Mouse (Mus musculus): ENCODE data around the gene Grrp1. TPM values are rescaled to one million over a fixed set of nuclear protein-coding genes. Genes with fewer than 3 reads are reported as not detected.

Gene Grrp1
- polyA plus RNA-seq, 1 experiment from 2014 or later: 5.8 TPM

DNA sequence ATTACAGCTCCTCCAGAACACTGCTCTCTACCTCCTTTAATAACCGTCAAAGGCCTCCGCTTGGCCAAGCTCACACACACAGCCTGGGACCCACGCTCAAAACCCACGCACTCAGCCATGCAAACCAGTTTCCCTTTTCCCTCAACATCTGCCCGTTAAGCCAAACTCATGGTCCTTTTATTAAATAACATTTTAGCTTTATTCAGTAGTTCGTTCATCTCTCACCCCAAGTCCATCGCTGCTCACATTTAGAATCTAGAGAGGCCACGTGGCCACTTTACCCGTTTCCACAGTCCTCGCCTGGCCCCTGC, 3.0 kb downstream of the Grrp1 start:
- Histone ChIP-seq H3K4me2 (ENCODE audit: low read depth, low read length) (peak overlapping the region; percentile 94), H3K36me3 (ENCODE audit: control insufficient read depth, insufficient read depth) (no peaks in the 10 kb centered on the region), H3K27me3 (ENCODE audit: control insufficient read depth, insufficient read depth, low read length) (peaks cover 53% of the 10 kb centered on the region), H3K4me3 (ENCODE audit: low read length) (peak overlapping the region; percentile 61), H3K27ac (ENCODE audit: low read length) (no peak overlapping the region), H3K9ac (ENCODE audit: low read length) (peak overlapping the region; percentile 67), H3K4me1 (ENCODE audit: control insufficient read depth, insufficient read depth, low read length) (peaks cover 38% of the 10 kb centered on the region), H3K9me3 (replicated peaks; ENCODE audit: control insufficient read depth, low read length) (no peaks in the 10 kb centered on the region)
- ATAC-seq (replicated peaks; ENCODE audit: extremely low read depth, insufficient read depth, low FRiP score): no peak
- WGBS: 20% methylated on average over 10 of the region's 10 CpGs

DNA sequence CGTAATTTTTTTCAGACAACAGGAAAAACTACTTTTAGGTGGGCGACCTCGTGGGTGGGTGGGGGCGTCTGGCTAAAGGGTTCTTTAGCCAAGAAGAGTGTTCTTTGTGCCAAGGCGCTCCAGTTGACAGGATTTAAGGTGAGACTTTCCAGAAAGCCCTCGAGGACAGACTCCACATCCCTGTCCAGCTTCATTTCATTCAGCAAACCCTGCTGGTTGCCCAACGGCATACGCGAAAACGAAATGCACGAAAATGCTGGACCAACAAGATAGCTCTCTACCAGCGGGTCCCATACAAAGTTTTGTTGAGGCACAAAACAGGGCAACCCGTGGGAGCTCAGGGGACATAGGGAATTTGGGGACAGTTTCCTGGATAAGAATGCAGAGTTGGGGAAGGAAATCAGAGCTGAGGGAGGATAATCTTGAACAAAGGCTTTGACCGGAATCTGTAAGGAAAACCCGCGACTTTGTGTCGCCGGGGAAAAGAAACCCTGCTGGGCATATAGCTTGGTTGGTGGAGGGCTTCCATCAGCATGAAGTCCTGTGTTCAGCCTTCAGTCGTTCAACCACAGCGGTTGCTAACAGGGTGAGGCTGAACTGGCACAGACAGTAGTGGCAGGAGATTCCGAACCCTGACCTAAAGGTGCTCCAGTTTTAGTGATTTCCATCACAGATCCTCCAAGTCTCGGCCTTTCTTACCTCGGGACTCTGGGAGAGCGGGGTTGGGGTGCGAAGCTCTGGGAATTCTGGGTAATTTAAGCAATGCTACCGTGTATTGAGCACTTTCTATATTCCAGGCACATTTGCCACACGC, 3.6 kb downstream of the Grrp1 start:
- Histone ChIP-seq H3K9ac (ENCODE audit: low read length) (no peak overlapping the region), H3K4me1 (ENCODE audit: control insufficient read depth, insufficient read depth, low read length) (peaks cover 38% of the 10 kb centered on the region), H3K27ac (ENCODE audit: low read length) (no peak overlapping the region), H3K4me3 (ENCODE audit: low read length) (peak overlapping the region; percentile 61), H3K27me3 (ENCODE audit: control insufficient read depth, insufficient read depth, low read length) (peaks cover 53% of the 10 kb centered on the region), H3K4me2 (ENCODE audit: low read depth, low read length) (peak overlapping the region; percentile 94), H3K9me3 (replicated peaks; ENCODE audit: control insufficient read depth, low read length) (no peaks in the 10 kb centered on the region), H3K36me3 (ENCODE audit: control insufficient read depth, insufficient read depth) (no peaks in the 10 kb centered on the region)
- ATAC-seq (replicated peaks; ENCODE audit: extremely low read depth, insufficient read depth, low FRiP score): no peak
- 18% methylated on average over 27 of the region's 27 CpGs for WGBS

DNA sequence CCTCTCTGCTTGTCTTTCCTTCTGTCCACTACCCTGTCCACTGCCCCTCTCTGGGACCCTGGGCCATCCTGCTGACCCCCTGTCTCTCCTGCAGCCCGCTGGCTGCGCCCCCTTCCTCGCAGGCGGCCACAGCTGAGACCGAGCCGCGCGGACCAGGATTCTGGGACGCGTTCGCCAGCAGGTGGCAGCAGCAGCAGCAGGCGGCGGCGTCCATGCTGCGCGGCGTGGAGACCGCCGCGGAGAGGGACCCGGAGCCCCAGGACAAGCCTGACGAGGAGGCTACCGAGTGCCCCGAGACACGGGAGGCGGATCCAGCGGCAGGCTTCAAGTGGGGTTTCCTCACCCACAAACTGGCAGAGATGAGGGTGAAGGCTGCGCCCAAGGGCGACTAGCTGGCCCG, 4.3 kb downstream of the Grrp1 start:
- WGBS: 2% methylated on average over 30 of the region's 30 CpGs
- peak; percentile 56; the same call in 1 of the 2 replicates for ATAC-seq (replicated peaks; ENCODE audit: extremely low read depth, insufficient read depth, low FRiP score)
- peak overlapping the region; percentile 61 for H3K4me3 ChIP-seq (ENCODE audit: low read length)
- no peak overlapping the region for H3K27ac ChIP-seq (ENCODE audit: low read length)
- H3K9me3 ChIP-seq (replicated peaks; ENCODE audit: control insufficient read depth, low read length): no peaks in the 10 kb centered on the region
- no peaks in the 10 kb centered on the region for H3K36me3 ChIP-seq (ENCODE audit: control insufficient read depth, insufficient read depth)
- H3K9ac ChIP-seq (ENCODE audit: low read length): peak overlapping the region; percentile 71
- peaks cover 42% of the 10 kb centered on the region for H3K4me1 ChIP-seq (ENCODE audit: control insufficient read depth, insufficient read depth, low read length)
- H3K27me3 ChIP-seq (ENCODE audit: control insufficient read depth, insufficient read depth, low read length): peaks cover 50% of the 10 kb centered on the region
- peak overlapping the region; percentile 94 for H3K4me2 ChIP-seq (ENCODE audit: low read depth, low read length)

DNA sequence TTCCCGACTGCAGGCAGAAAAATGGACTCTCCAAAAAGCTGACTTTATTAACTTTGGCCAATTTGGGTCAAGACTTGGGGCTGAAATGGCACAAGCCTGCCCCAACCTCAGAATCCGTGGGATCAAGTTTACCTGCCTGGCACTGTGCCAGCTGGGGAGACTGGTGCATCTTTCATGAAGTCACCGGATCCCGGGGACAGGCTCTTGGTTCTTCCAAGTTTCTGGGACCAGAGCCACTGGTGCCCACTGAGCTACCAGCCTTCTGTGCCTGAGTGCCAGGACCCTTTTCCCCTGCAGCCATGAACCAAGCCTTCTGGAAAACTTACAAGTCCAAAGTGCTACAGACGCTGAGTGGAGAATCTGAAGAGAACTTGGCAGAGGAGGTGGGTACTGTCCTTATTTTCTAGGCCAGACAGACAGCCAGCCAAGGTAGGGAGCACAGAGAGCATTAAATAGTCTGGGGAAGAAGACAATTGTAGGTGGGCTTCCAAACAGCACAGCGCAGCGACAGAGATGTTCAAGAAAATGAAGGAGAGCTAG, 7.1 kb downstream of the Grrp1 start, which contains the start of gene Gm30191:
Gm30191 (plus strand) TSS at position 217 of the 540 bp plus-strand sequence.
- Histone ChIP-seq H3K9ac (ENCODE audit: low read length) (peak within 1 kb of the TSS; percentile 89), H3K4me2 (ENCODE audit: low read depth, low read length) (peak within 1 kb of the TSS; percentile 99), H3K36me3 (ENCODE audit: control insufficient read depth, insufficient read depth) (no peaks in the 10 kb centered on the region), H3K27ac (ENCODE audit: low read length) (no peak within 1 kb of the TSS), H3K4me3 (ENCODE audit: low read length) (peak within 1 kb of the TSS; percentile 89), H3K4me1 (ENCODE audit: control insufficient read depth, insufficient read depth, low read length) (peaks cover 28% of the 10 kb centered on the region), H3K27me3 (ENCODE audit: control insufficient read depth, insufficient read depth, low read length) (peaks cover 36% of the 10 kb centered on the region), H3K9me3 (replicated peaks; ENCODE audit: control insufficient read depth, low read length) (no peaks in the 10 kb centered on the region)
- ATAC-seq (replicated peaks; ENCODE audit: extremely low read depth, insufficient read depth, low FRiP score): no peak
- WGBS: 74% methylated on average over 7 of the region's 7 CpGs

DNA sequence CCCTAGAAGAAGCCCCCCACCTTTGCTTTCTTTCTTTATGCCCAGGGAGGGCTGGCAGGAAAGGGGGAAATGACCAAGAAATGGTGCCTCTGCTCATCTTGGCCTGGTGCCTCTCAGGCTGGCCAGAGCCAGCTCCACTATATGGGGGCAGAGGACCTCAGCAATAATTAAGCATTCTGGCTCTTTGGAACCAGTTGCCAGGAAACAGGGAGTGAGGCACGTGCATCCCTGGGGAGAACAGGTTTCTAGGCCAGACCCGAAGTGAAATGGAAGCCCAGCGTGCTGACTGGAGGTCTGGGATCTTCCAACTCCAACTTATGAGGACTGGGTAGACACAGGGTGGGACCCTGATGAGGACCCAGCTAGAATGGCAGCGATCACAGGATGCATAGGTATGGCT, 7.7 kb downstream of the Grrp1 start:
- Histone ChIP-seq H3K27ac (ENCODE audit: low read length) (no peak overlapping the region), H3K9ac (ENCODE audit: low read length) (no peak overlapping the region), H3K36me3 (ENCODE audit: control insufficient read depth, insufficient read depth) (no peaks in the 10 kb centered on the region), H3K27me3 (ENCODE audit: control insufficient read depth, insufficient read depth, low read length) (peaks cover 32% of the 10 kb centered on the region), H3K4me2 (ENCODE audit: low read depth, low read length) (no peak overlapping the region), H3K4me3 (ENCODE audit: low read length) (no peak overlapping the region), H3K4me1 (ENCODE audit: control insufficient read depth, insufficient read depth, low read length) (peaks cover 24% of the 10 kb centered on the region), H3K9me3 (replicated peaks; ENCODE audit: control insufficient read depth, low read length) (no peaks in the 10 kb centered on the region)
- WGBS: 57% methylated on average over 4 of the region's 4 CpGs
- ATAC-seq (replicated peaks; ENCODE audit: extremely low read depth, insufficient read depth, low FRiP score): no peak

DNA sequence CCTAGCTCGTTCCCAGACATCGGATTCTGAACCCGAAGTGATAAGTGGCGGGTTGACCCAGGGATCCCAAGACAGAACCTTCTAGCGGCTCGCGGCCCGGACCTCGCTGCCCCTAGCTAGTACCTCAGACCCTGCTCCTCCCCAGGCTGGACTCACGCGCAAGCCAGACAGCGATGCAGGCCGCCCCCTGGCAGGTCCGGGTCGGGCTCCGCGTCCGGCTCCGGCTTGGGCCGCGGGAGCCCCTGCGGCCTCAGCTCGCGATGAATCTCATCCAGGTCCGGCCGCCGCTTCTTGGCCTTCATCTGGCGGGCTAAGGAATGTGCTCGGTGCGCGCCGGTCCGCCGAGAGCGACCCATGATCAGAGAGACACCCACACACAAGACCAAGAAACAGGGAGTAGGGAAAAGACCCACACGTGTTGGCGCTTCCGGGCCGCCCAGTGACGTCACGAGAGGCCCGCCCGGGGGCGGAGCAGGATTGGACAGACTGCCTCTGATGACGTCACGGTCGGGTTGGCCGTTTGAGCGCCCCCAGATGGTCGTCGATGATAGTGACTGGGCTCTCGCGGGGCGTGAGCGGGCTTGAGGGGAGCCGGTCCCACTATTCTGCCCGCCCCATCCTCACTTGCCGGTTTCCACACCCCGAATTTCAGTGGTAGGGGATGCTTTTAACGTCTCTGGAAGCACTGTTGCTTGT, 8.6 kb downstream of the Grrp1 start, which contains the start of gene Zfp593:
Zfp593 (minus strand) TSS at position 445 of the 696 bp plus-strand sequence.
- Histone ChIP-seq H3K9ac (ENCODE audit: low read length) (peak within 1 kb of the TSS; percentile 89), H3K27ac (ENCODE audit: low read length) (no peak within 1 kb of the TSS), H3K4me3 (ENCODE audit: low read length) (peak within 1 kb of the TSS; percentile 89), H3K36me3 (ENCODE audit: control insufficient read depth, insufficient read depth) (no peaks in the 10 kb centered on the region), H3K9me3 (replicated peaks; ENCODE audit: control insufficient read depth, low read length) (no peaks in the 10 kb centered on the region), H3K4me1 (ENCODE audit: control insufficient read depth, insufficient read depth, low read length) (peaks cover 16% of the 10 kb centered on the region), H3K4me2 (ENCODE audit: low read depth, low read length) (peak within 1 kb of the TSS; percentile 99), H3K27me3 (ENCODE audit: control insufficient read depth, insufficient read depth, low read length) (peaks cover 23% of the 10 kb centered on the region)
- ATAC-seq (replicated peaks; ENCODE audit: extremely low read depth, insufficient read depth, low FRiP score): peak; percentile 82
- WGBS: under 1% methylated on average over 60 of the region's 60 CpGs

DNA sequence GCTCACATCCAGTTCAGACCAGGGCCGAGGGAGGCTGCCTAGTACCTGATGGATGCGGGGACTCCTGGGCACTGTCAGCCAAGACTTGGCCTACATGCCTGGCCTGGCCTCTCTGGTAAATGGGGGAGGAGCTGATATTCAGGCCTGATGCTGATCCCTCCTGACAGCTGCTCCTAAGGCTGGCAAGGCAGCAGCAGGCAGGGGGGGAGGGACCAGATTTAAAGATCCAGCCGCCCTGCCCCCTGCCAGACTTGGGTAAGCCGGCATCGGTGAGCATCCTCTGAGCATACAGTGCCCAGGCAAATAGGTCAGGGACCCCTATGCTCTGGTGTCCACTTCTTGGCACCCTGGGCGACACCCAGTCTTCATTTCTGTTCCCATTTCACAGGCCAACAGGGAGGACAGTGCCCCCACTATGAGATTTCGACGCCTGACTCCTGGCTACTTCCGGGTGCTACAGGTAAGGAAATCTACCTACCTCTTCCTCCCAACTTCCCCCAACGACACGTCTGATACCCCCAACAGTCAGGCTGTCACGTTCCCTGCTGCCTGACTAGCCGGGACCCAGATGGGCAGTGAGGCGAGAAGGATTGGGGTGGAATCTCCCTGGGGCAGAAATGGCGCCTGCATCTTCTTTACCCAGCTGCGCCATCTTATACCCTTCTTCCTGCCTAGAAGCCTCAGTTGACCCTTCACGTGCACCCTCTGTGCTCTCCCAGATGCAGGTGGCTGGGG, 10.2 kb downstream of the Grrp1 start, which contains the start of gene E130218I03Rik:
E130218I03Rik (plus strand) TSS at position 147 of the 735 bp plus-strand sequence.
- 88% methylated on average over 17 of the region's 17 CpGs for WGBS
- Histone ChIP-seq H3K4me2 (ENCODE audit: low read depth, low read length) (peak within 1 kb of the TSS; percentile 99; the same call in 1 of the 2 replicates), H3K4me1 (ENCODE audit: control insufficient read depth, insufficient read depth, low read length) (peaks cover 15% of the 10 kb centered on the region), H3K9ac (ENCODE audit: low read length) (peak within 1 kb of the TSS; percentile 89; the same call in 1 of the 2 replicates), H3K27ac (ENCODE audit: low read length) (no peak within 1 kb of the TSS), H3K36me3 (ENCODE audit: control insufficient read depth, insufficient read depth) (no peaks in the 10 kb centered on the region), H3K4me3 (ENCODE audit: low read length) (peak within 1 kb of the TSS; percentile 89), H3K27me3 (ENCODE audit: control insufficient read depth, insufficient read depth, low read length) (peaks cover 14% of the 10 kb centered on the region), H3K9me3 (replicated peaks; ENCODE audit: control insufficient read depth, low read length) (no peaks in the 10 kb centered on the region)
- no peak for ATAC-seq (replicated peaks; ENCODE audit: extremely low read depth, insufficient read depth, low FRiP score)

DNA sequence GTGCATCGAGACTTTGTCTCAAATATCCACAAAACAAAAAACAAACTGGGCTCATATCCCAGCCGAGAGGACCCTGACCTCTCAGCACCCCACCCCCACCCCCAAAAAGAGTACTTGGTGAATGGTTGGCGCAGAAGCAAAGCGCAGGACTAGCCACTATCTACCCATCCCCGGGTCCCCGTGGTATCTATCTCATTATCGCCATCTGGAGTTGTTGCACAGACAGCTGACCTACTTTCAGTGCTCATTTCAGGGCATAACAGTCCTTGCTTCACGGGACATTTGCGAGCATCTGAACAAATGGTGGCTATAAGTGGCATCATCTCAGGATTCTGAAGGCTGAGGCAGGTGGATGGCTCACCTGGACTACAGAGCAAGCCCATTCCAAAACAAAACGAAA, 15.2 kb downstream of the Grrp1 start:
- H3K9ac ChIP-seq (ENCODE audit: low read length): no peak overlapping the region; the same call in 1 of the 2 replicates
- H3K27ac ChIP-seq (ENCODE audit: low read length): no peak overlapping the region
- H3K4me3 ChIP-seq (ENCODE audit: low read length): peak overlapping the region; percentile 49
- no peaks in the 10 kb centered on the region for H3K27me3 ChIP-seq (ENCODE audit: control insufficient read depth, insufficient read depth, low read length)
- WGBS: 10% methylated on average over 10 of the region's 10 CpGs
- H3K9me3 ChIP-seq (replicated peaks; ENCODE audit: control insufficient read depth, low read length): no peaks in the 10 kb centered on the region
- ATAC-seq (replicated peaks; ENCODE audit: extremely low read depth, insufficient read depth, low FRiP score): no peak
- H3K4me2 ChIP-seq (ENCODE audit: low read depth, low read length): peak overlapping the region; percentile 76
- H3K4me1 ChIP-seq (ENCODE audit: control insufficient read depth, insufficient read depth, low read length): peaks cover 8% of the 10 kb centered on the region
- no peaks in the 10 kb centered on the region for H3K36me3 ChIP-seq (ENCODE audit: control insufficient read depth, insufficient read depth)

Data from heart, embryonic 16.5 days (tissue).